Mouse (Mus musculus) skeletal muscle tissue, adult 2 months (tissue): ENCODE data around the gene Usp11.
"Not testable (repeated sequence)": the region's sequence is repeated elsewhere in the genome, so short reads cannot be mapped to it uniquely, and the experiment has no call there.

Experiments used
- DNase-seq: peaks from one replicate; pipeline ENCODE4 v3.0.0-alpha.2; 2012; ENCODE audit warnings: low read depth, low spot score

The Usp11 gene

GRCm38 (mm10) chrX:20703741-20704290, at the start of gene Usp11:
TSS of gene Usp11 (plus strand) at chrX:20703906.
- no peak for DNase-seq

DNA sequence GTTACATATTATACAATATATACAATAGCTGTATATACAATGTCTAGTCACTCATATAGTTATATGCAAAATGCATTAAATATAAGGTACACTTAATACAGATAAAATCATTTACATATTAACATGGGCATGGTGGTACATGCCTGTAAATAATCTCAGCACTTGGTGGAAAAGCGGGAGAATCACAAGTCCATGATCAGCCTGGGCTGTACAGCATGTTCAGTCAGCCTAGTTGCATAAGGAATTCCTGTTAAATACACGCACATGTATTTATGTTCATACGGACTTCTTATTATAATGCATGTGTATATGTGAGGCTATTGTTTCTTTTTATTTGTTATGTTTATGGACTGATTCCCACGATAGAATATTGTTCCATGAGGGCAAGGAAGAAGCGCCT, 46.1 kb upstream of the Usp11 start:
- DNase-seq: no peak

DNA sequence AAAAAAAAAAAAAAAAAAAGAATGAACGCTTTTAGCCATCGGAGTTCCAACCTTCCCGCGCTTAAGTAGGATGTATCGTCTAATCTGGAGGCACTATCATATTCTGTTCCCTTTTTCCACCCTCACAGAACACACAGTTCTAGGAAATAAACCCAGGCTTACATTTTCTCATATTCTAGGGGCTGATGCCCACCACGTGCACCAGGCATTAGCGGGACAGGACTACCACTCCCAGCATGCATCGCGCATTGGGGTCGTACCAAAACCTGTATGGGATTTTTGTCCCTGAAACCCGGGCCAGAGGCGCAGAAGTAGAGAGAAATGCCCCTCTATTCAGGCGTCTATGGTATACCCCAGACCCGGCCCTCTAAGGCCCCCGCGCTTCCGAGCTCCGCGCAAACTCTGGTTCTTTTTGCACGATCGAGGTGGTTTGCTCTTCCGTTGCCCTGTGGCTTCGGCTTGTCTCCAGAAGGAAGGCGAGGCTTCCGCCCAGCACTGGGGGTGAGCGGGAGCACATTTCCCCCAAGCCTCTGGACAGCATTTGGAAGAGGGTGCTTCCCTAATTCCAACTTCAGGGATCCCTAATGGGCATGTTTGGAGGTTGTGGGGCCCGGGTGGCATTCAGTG, 45.6 kb upstream of the Usp11 start, which contains the start of gene Uba1:
Gene Uba1, plus strand, starts transcription at position 301 of the 627 bp plus-strand sequence.
- peak; percentile 36 for DNase-seq

- DNase-seq: no peak
Observed at GRCm38 (mm10) chrX:20658891-20659406, 44.8 kb upstream of the Usp11 start.

GRCm38 (mm10) chrX:20662317-20662715, 41.4 kb upstream of the Usp11 start:
- no peak for DNase-seq

DNA sequence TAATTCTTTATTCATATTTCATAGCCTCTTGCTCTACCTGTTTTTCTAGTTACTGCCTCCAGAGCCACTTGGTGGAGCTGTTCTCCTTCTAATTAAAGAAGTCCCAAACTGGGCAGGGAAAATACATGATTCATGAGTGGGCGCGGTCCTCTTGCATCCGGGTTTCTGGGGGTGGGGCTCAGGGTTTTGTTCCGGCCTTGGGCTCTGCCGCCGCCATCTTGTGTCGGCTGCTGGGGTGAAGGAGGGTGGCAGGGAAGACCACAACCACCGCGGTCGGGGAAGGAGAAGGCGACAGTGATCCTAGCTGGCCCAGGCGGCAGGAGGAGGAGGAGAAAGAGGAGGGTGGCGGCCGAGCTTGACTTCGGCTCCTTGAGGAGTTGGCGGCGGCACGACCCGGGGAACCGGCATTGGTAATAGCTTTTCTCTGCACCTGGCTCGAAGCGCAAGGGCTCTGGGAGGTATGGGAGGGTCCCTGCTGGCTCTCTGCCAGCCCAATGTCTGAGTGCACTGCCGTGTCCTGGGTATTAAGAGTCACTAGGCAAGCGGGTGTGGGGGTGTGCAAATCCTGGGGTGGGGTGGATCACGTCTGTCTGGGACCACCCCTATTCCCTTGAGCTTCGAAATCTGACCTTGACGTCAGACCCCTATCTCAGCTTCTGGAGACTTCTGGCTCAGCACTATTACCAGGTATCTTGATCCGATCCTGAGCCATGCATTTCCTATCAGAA, 40.8 kb upstream of the Usp11 start:
- DNase-seq: peak; percentile 78

- no peak for DNase-seq
Observed at GRCm38 (mm10) chrX:20663444-20663790, 40.3 kb upstream of the Usp11 start.

GRCm38 (mm10) chrX:20687519-20688067, 16.1 kb upstream of the Usp11 start, which contains the start of gene Cdk16:
TSS of gene Cdk16 (plus strand) at chrX:20687954.
- DNase-seq: peak; percentile 91

- peak; percentile 84 for DNase-seq
Observed at GRCm38 (mm10) chrX:20688068-20688547, 15.6 kb upstream of the Usp11 start.

DNA sequence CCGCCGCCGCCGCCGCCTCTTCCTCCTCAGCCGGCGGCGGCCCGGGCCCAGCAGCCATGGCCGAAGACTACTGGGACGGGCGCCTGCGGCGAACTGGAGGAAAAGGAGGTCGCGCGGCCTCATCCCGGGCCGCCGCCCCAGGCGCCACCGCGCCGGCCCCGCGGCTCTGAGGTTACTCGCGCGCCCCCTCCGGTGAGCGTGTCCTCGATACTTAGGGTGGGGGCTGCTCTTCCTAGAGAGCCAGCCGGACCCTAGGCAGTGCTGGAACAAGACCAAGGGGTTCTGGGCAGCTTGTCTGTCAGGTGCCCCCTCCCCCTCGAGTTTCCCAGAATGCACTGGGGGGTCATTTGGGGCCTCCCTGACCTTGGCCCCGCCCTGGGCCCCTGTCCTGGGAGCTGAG, 15.1 kb upstream of the Usp11 start:
- DNase-seq: peak; percentile 43

DNA sequence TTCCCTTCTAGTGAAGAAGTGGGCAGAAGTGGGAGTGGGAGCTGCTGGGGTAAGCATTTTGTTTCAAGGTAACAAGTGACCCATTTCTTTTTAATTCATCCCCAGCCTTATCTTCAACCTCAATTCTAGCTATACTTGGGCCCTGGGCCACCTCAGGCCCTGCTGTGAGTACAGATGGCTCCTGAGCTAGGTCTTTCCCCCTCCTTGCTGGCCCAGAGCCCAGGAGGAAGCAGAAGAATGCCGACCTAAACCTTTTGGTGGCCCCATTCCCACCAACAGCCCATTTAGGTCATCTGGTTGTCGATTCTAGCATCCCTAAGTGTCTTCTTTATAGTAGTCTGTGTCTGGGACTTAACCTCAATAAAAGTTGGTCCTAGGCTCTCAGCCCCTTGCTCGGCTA, 12.1 kb upstream of the Usp11 start:
- DNase-seq: no peak

- DNase-seq: no peak
Observed at GRCm38 (mm10) chrX:20692616-20693015, 11.1 kb upstream of the Usp11 start.

DNA sequence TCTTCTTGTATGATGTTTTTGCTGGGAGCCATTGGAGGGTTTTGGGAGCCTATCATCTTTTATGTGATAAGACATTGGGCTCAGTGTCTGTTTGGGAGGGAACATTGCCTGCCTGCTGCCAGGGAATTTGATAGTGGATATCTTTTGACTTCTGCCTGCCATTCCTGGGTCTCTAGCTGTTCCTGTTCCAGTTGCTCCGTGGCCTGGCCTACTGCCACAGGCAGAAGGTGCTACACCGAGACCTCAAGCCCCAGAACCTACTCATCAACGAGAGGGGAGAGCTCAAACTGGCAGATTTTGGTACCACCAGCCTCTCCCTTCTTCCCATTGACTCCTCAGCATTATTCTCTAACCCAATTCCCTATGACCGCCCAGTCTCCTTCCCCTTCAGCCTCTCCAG, 7.9 kb upstream of the Usp11 start:
- no peak for DNase-seq

- peak; percentile 68 for DNase-seq
Observed at GRCm38 (mm10) chrX:20704295-20705082, 783 bp downstream of the Usp11 start.

GRCm38 (mm10) chrX:20705083-20705402, 1.3 kb downstream of the Usp11 start:
- no peak for DNase-seq

DNA sequence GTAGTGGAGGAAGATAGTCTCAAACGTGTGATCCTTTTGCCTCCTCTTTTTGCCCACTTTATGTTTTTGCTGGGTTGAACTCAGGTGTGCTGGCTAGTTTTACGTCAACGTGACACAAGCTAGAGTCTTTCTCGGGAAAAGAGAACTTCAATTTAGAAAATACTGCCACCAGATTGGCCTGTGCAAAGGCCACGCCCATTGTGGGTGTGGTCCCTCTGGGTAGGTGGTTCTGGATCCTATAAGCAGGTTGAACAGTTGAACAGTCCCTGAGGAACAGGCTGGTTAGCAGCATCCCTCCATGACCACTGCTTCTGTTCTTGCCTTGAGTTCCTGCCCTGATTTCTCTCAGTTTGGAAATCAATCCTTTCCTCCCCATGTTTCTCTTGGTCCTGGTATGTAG, 25.0 kb downstream of the Usp11 start:
- DNase-seq: no peak

- not testable (repeated sequence) for DNase-seq
Observed at GRCm38 (mm10) chrX:20730048-20730447, 26.3 kb downstream of the Usp11 start.

DNA sequence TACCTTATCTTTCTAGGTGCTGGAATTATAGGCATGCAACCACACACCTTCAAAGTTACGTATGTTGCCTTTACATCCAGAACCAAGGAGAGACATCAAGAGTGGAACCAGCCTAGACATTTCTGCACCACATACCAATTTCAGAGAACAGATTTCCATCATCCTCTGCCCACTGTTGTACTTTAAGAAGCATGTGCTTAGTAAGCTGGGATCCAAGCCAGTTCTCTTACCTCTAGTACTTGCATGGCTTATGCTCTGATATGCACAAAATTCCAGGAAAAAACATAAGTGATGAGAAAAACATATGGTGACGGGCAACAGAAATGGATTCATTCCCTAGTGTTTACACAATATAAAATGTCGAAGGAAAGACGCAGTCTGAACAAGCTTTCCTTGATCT, 32.8 kb downstream of the Usp11 start:
- DNase-seq: no peak

DNA sequence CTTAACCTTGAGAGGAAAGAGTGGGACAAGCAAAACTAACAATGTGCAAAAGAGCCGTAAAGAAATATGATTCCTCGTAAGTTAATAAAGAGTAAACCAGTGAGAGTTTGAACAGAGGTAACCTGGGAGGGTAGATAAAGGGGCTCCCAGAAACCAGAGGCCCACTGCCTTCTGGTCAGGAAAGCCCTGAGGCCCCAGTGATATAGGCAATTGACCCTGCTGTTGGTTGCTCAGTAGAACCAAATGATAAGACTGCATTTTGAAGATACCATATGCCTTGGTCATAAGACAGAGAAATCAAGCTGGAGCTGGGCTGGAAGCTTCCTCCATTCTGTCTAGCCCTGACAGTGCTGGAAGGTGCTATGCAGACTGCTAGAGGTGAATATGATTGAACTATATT, 45.1 kb downstream of the Usp11 start:
- DNase-seq: no peak

- no peak for DNase-seq
Observed at GRCm38 (mm10) chrX:20761201-20761600, 57.5 kb downstream of the Usp11 start.
